Mouse (Mus musculus): ENCODE measurements around the gene Srsf3.

GRCm38 (mm10) chr17:29080758-29081617 lies 48.6 kb downstream of the Srsf3 start:
- TF ChIP-seq CTCF (IDR thresholded peaks at IDR 0.05; ENCODE audit: low read depth) = no peak
- TF ChIP-seq EP300 (IDR thresholded peaks at IDR 0.05; ENCODE audit: low read depth) = no peak

Measured in liver, embryonic 14.5 days (tissue).